Mouse (Mus musculus): ENCODE data around the gene St7l. TPM values are rescaled to one million over a fixed set of nuclear protein-coding genes. Genes with fewer than 3 reads are reported as not detected.

Gene St7l
- polyA plus RNA-seq, 1 experiment from 2014 or later, result 36.7 TPM

Other genes with a start within 250 kb of the St7l start
- gene Slc16a1, start 225.3 kb upstream of the St7l start, polyA plus RNA-seq (2016; fragmentation: Nextera tagmentation; extraction: Ambion mirVana), result 29.9 and 32.1 TPM in 2 replicates
- 1.0 and 1.5 TPM in 2 replicates for gene Ppm1j, start 82.9 kb upstream of the St7l start, polyA plus RNA-seq (2016; fragmentation: Nextera tagmentation; extraction: Ambion mirVana)
- gene Fam19a3, start 82.2 kb upstream of the St7l start, polyA plus RNA-seq (2016; fragmentation: Nextera tagmentation; extraction: Ambion mirVana), result 0.23 TPM in 1 of 2 replicates, not detected in the other
- 69.5 and 73.1 TPM in 2 replicates for gene Rhoc, start 75.6 kb upstream of the St7l start, polyA plus RNA-seq (2016; fragmentation: Nextera tagmentation; extraction: Ambion mirVana)
- gene Mov10, start 45.4 kb upstream of the St7l start, polyA plus RNA-seq (2016; fragmentation: Nextera tagmentation; extraction: Ambion mirVana), result 15.7 and 20.6 TPM in 2 replicates
- gene Capza1, start 500 bp downstream of the St7l start, polyA plus RNA-seq (2016; fragmentation: Nextera tagmentation; extraction: Ambion mirVana), result 208 and 212 TPM in 2 replicates
- gene Wnt2b, start 97.9 kb downstream of the St7l start, polyA plus RNA-seq (2016; fragmentation: Nextera tagmentation; extraction: Ambion mirVana), result 0.85 and 1.5 TPM in 2 replicates
- gene Cttnbp2nl, start 189.1 kb downstream of the St7l start, polyA plus RNA-seq (2016; fragmentation: Nextera tagmentation; extraction: Ambion mirVana), result 53.1 and 65.8 TPM in 2 replicates
- not detected in 2 replicates for gene 4930564D02Rik, start 202.8 kb downstream of the St7l start, polyA plus RNA-seq (2016; fragmentation: Nextera tagmentation; extraction: Ambion mirVana)

Measured in forebrain, embryonic 12.5 days (tissue).